Mouse (Mus musculus): ENCODE data around the gene Slc15a1. TPM values are rescaled to one million over a fixed set of nuclear protein-coding genes. Genes with fewer than 3 reads are reported as not detected.
"Not testable (repeated sequence)": the region's sequence is repeated elsewhere in the genome, so short reads cannot be mapped to it uniquely, and the experiment has no call there.

Gene Slc15a1
- polyA plus RNA-seq, 1 experiment from 2014 or later, result 0.05 TPM

GRCm38 (mm10) chr14:121422664-121423340 is 82.2 kb downstream of the Slc15a1 start:
- Histone ChIP-seq H3K36me3 (no peaks in the 10 kb centered on the region), H3K9me3 (no peaks in the 10 kb centered on the region), H3K4me3 (replicated peaks) (no peak overlapping the region), H3K4me1 (replicated peaks) (no peaks in the 10 kb centered on the region), H3K27me3 (no peaks in the 10 kb centered on the region), H3K27ac (no peak overlapping the region), H3K9ac (replicated peaks) (no peak overlapping the region), H3K4me2 (replicated peaks) (no peak overlapping the region)
- WGBS, result 81% methylated on average over 4 of the region's 4 CpGs
- no peak for ATAC-seq

GRCm38 (mm10) chr14:121422000-121422399 is 83.1 kb downstream of the Slc15a1 start:
- no peak overlapping the region for H3K4me3 ChIP-seq (replicated peaks)
- H3K27me3 ChIP-seq, result no peaks in the 10 kb centered on the region
- no peaks in the 10 kb centered on the region for H3K9me3 ChIP-seq
- H3K27ac ChIP-seq, result no peak overlapping the region
- H3K9ac ChIP-seq (replicated peaks), result no peak overlapping the region
- no peak for ATAC-seq
- no peak overlapping the region for H3K4me2 ChIP-seq (replicated peaks)
- 97% methylated on average over 4 of the region's 4 CpGs for WGBS
- H3K4me1 ChIP-seq (replicated peaks), result no peaks in the 10 kb centered on the region
- no peaks in the 10 kb centered on the region for H3K36me3 ChIP-seq

GRCm38 (mm10) chr14:121417594-121417993 is 87.5 kb downstream of the Slc15a1 start:
- no peak overlapping the region for H3K4me3 ChIP-seq (replicated peaks)
- no peak overlapping the region for H3K27ac ChIP-seq
- no peaks in the 10 kb centered on the region for H3K9me3 ChIP-seq
- H3K4me1 ChIP-seq (replicated peaks), result no peaks in the 10 kb centered on the region
- no peak overlapping the region for H3K4me2 ChIP-seq (replicated peaks)
- H3K9ac ChIP-seq (replicated peaks), result no peak overlapping the region
- no peak for ATAC-seq
- 91% methylated on average over 5 of the region's 5 CpGs for WGBS
- no peaks in the 10 kb centered on the region for H3K27me3 ChIP-seq
- no peaks in the 10 kb centered on the region for H3K36me3 ChIP-seq

GRCm38 (mm10) chr14:121416626-121417319 is 88.3 kb downstream of the Slc15a1 start:
- no peaks in the 10 kb centered on the region for H3K27me3 ChIP-seq
- H3K4me1 ChIP-seq (replicated peaks), result no peaks in the 10 kb centered on the region
- H3K27ac ChIP-seq, result no peak overlapping the region
- H3K36me3 ChIP-seq, result no peaks in the 10 kb centered on the region
- H3K9ac ChIP-seq (replicated peaks), result no peak overlapping the region
- ATAC-seq, result no peak
- H3K4me2 ChIP-seq (replicated peaks), result no peak overlapping the region
- no peaks in the 10 kb centered on the region for H3K9me3 ChIP-seq
- H3K4me3 ChIP-seq (replicated peaks), result no peak overlapping the region
- 92% methylated on average over 11 of the region's 12 CpGs for WGBS

GRCm38 (mm10) chr14:121414635-121415241 is 90.3 kb downstream of the Slc15a1 start:
- Histone ChIP-seq H3K4me1 (replicated peaks) (no peaks in the 10 kb centered on the region), H3K4me3 (replicated peaks) (no peak overlapping the region), H3K4me2 (replicated peaks) (no peak overlapping the region), H3K27ac (no peak overlapping the region), H3K9ac (replicated peaks) (no peak overlapping the region), H3K36me3 (no peaks in the 10 kb centered on the region), H3K9me3 (no peaks in the 10 kb centered on the region), H3K27me3 (no peaks in the 10 kb centered on the region)
- 92% methylated on average over 6 of the region's 6 CpGs for WGBS
- no peak for ATAC-seq

GRCm38 (mm10) chr14:121413726-121414125 is 91.3 kb downstream of the Slc15a1 start:
- H3K9me3 ChIP-seq; H3K9ac ChIP-seq (replicated peaks); H3K4me1 ChIP-seq (replicated peaks); H3K36me3 ChIP-seq; H3K4me2 ChIP-seq (replicated peaks); ATAC-seq; H3K4me3 ChIP-seq (replicated peaks); H3K27ac ChIP-seq; H3K27me3 ChIP-seq: not testable (repeated sequence)
- WGBS, result 97% methylated on average over 1 of the region's 1 CpGs

Other genes starting within 250 kb of the Slc15a1 start
- 20.9 and 21.2 TPM in 2 replicates for gene Stk24, start 125.2 kb downstream of the Slc15a1 start, polyA plus RNA-seq (2015; fragmentation: Nextera tagmentation; extraction: Ambion mirVana)

Measured in midbrain, embryonic 13.5 days (tissue).